Mouse (Mus musculus) heart, postnatal 0 days (tissue): Measurements from ENCODE around the gene Src.

Experiments
- CTCF ChIP-seq: IDR thresholded peaks from 2 replicates; pipeline ENCODE4 v1.5.1; 2016; ENCODE audit warnings: antibody characterized with exemption, control low read depth, low read depth
- EP300 ChIP-seq: IDR thresholded peaks from 2 replicates; pipeline ENCODE4 v1.6.1; 2016; ENCODE audit warnings: antibody characterized with exemption, low read depth

DNA sequence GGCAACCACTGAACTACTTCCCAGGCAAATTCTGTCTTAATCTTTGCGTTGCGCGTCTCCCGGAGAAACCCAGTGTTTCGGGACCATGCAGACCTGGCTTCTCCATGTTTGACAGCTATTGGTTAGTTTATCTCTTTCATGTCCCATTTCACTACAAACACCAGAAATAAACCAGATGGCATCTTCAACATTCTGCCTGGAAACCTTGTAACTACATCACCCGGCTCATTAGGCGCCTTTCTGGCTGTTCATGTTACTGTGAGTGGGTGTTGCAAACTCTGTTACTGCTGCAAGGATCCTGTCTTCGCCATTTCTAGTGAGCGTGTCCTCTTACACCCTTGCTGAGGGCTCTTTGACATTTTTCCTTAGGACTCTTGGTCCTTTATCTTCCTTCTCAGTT lies 94.6 kb downstream of the Src start:
- TF ChIP-seq CTCF, result no peak
- TF ChIP-seq EP300, result no peak
